Mouse (Mus musculus): ENCODE measurements around the gene Med8. TPM values are rescaled to one million over a fixed set of nuclear protein-coding genes. Genes with fewer than 3 reads are reported as not detected.

Gene Med8
- 60.6 and 68.7 TPM in 2 replicates for polyA plus RNA-seq (2015; fragmentation: Nextera tagmentation; extraction: Ambion mirVana)

DNA sequence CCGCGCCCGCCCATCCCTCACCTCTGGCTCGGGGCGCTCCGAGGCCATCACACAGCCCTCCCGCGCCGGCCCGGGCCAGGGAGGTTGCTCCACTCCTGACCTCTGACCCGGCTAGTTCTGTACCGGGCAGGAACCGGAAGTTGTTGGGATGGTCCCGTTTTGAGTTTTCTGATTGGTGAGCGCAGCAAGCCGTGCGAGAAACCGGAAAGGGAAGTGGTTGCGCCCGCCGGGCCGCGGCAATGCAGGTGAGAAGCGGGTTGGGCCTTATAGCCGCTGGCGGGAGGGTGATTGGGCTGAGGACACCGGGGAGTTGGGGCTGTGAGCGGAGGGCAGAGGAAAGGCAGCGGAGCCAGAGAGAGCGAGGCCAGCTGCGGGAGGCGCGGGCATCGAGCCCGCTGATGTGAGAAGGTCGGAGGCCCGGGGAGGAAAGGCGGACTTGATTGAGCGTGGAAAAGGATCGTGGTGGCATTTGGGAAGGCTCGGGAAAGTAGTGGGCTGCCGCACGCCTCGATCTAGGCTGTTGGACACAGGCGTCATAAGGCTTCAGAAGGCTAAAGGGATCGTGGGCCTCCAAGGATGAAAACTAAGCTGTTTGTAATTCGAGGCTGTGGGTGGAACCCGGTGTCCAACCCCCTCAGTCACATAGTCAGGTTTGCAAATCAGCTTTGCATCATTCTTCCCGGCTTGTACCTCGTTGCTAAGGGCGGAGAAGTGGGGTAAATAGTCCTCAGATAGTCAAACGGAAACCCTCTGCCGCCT lies at the start of gene Med8, which contains the start of gene Szt2:
Gene Med8 (plus strand): TSS at position 196 of the 759 bp plus-strand sequence.
Gene Szt2 (minus strand): TSS at position 132 of the 759 bp plus-strand sequence.
- H3K4me1 ChIP-seq (replicated peaks), result peaks cover 17% of the 10 kb centered on the region
- peak within 1 kb of the TSS; percentile 71 for H3K4me3 ChIP-seq
- ATAC-seq (replicated peaks; ENCODE audit: insufficient number of reproducible peaks, insufficient read depth, low FRiP score, low read depth), result peak; percentile 93
- under 1% methylated on average over 53 of the region's 53 CpGs for WGBS
- no peaks in the 10 kb centered on the region for H3K9me3 ChIP-seq (replicated peaks)
- peak within 1 kb of the TSS; percentile 65 for H3K27ac ChIP-seq
- no peaks in the 10 kb centered on the region for H3K27me3 ChIP-seq
- peak within 1 kb of the TSS; percentile 85 for H3K9ac ChIP-seq
- peaks cover 45% of the 10 kb centered on the region for H3K36me3 ChIP-seq
- peak within 1 kb of the TSS; percentile 81 for H3K4me2 ChIP-seq

DNA sequence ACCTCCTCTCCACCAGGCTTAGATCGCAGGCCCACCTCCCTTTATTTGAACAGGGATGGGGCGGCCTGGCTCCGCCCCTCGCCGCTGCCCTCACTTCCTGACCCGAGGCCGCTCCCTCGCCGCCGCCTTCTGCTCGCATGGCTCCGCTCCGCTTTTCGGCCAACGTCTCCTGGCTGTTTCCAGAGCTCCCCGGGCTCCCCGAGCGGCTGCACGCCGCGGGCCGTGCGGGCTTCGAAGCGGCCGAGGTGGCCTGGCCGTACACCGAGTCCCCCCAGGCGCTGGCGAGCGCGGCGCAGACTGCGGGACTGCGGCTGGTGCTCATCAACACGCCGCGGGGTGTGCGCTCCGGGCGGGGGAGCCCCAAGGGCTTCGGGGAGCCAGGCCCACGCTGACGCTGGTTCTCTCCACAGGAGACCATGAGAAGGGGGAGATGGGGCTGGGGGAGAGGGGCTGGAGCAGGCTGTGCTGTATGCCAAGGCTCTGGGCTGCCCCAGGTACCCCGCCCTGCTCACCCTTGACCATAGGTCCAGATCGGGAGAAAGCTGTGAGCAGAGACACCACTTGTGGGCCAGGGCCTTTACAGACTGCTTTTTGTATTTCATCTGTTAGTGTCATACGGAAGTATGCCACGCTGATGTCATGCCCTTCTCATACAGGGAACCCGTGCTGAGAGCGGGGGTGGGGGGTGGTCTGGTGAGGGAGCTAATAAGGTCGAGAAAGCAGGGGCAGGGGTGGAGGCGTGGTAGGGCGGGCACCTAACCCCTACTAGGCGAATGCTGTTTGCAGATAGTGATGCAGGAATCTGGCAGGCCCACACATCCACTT lies 49.0 kb upstream of the Med8 start:
- WGBS, result under 1% methylated on average over 54 of the region's 54 CpGs
- peaks cover 13% of the 10 kb centered on the region for H3K4me1 ChIP-seq (replicated peaks)
- peak overlapping the region; percentile 95 for H3K4me2 ChIP-seq
- H3K36me3 ChIP-seq, result peaks cover 31% of the 10 kb centered on the region; the same call in 1 of the 2 replicates
- no peaks in the 10 kb centered on the region for H3K27me3 ChIP-seq
- H3K4me3 ChIP-seq, result peak overlapping the region; percentile 76
- no peaks in the 10 kb centered on the region for H3K9me3 ChIP-seq (replicated peaks)
- peak; percentile 62 for ATAC-seq (replicated peaks; ENCODE audit: insufficient number of reproducible peaks, insufficient read depth, low FRiP score, low read depth)
- H3K27ac ChIP-seq, result peak overlapping the region; percentile 80
- H3K9ac ChIP-seq, result peak overlapping the region; percentile 83

DNA sequence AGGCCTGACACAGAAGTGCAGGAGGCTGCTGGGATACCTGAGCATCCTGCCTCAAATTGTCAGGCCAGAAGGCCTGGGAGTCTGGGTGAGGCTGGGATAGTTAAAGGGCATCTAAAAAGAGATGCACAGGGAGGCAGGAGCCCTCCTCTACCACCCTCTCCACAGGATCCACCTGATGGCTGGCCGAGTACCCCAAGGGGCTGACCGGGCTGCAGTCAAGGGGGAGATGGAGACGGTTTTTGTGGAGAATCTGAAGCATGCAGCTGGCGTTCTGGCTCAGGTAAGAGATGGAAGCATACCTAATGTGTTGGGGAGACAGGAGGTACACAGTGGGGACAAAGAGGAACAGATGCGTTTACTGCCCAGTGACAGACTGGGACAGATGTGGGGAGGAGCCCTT lies 47.7 kb upstream of the Med8 start:
- ATAC-seq (replicated peaks; ENCODE audit: insufficient number of reproducible peaks, insufficient read depth, low FRiP score, low read depth), result no peak

DNA sequence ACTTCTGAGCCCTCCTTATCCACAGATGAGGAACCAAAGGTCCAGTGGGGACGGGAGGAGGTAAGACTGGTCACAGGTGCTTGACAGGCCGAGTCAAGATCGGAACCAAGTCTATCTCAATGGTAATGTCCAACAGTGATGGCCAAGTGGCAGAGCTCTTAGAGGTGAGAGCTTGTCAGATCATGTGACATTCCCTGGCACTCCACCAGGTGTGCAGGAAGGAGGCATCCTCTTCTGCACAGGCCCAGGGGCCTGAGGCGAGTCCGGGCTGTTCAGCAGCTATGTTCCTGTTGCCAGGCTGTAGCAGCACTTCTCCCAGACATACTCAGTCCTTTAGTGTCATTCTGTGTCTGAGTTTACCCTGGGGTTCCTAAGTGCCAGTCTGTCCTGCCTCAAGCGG lies 46.3 kb upstream of the Med8 start:
- Histone ChIP-seq H3K4me1 (replicated peaks) (peaks cover 15% of the 10 kb centered on the region), H3K9ac (no peak overlapping the region), H3K27me3 (no peaks in the 10 kb centered on the region), H3K4me3 (no peak overlapping the region), H3K9me3 (replicated peaks) (no peaks in the 10 kb centered on the region), H3K27ac (no peak overlapping the region), H3K36me3 (peaks cover 54% of the 10 kb centered on the region), H3K4me2 (no peak overlapping the region)
- ATAC-seq (replicated peaks; ENCODE audit: insufficient number of reproducible peaks, insufficient read depth, low FRiP score, low read depth), result no peak
- 85% methylated on average over 6 of the region's 6 CpGs for WGBS

More for the DNA sequence above, 47.7 kb upstream of the Med8 start:
- H3K4me3 ChIP-seq, result no peak overlapping the region
- H3K27me3 ChIP-seq, result no peaks in the 10 kb centered on the region
- H3K9ac ChIP-seq, result no peak overlapping the region
- no peak overlapping the region for H3K4me2 ChIP-seq
- H3K4me1 ChIP-seq (replicated peaks), result peaks cover 15% of the 10 kb centered on the region
- H3K27ac ChIP-seq, result no peak overlapping the region
- H3K9me3 ChIP-seq (replicated peaks), result no peaks in the 10 kb centered on the region
- peaks cover 44% of the 10 kb centered on the region for H3K36me3 ChIP-seq
- WGBS, result 87% methylated on average over 5 of the region's 5 CpGs

- H3K9ac ChIP-seq, result no peak overlapping the region
- H3K4me1 ChIP-seq (replicated peaks), result peaks cover 15% of the 10 kb centered on the region
- H3K27me3 ChIP-seq, result no peaks in the 10 kb centered on the region
- H3K27ac ChIP-seq, result no peak overlapping the region
- ATAC-seq (replicated peaks; ENCODE audit: insufficient number of reproducible peaks, insufficient read depth, low FRiP score, low read depth), result no peak
- H3K4me2 ChIP-seq, result no peak overlapping the region
- peaks cover 63% of the 10 kb centered on the region for H3K36me3 ChIP-seq
- no peaks in the 10 kb centered on the region for H3K9me3 ChIP-seq (replicated peaks)
- H3K4me3 ChIP-seq, result no peak overlapping the region
- WGBS, result 91% methylated on average over 3 of the region's 3 CpGs
These were observed 45.2 kb upstream of the Med8 start for GRCm38 (mm10) chr4:118363985-118364384.

- no peak for ATAC-seq (replicated peaks; ENCODE audit: insufficient number of reproducible peaks, insufficient read depth, low FRiP score, low read depth)
- H3K9ac ChIP-seq, result no peak overlapping the region
- no peak overlapping the region for H3K4me2 ChIP-seq
- H3K36me3 ChIP-seq, result peaks cover 69% of the 10 kb centered on the region
- H3K27ac ChIP-seq, result no peak overlapping the region
- WGBS, result 93% methylated on average over 13 of the region's 13 CpGs
- no peaks in the 10 kb centered on the region for H3K27me3 ChIP-seq
- no peaks in the 10 kb centered on the region for H3K9me3 ChIP-seq (replicated peaks)
- H3K4me3 ChIP-seq, result no peak overlapping the region
- peaks cover 12% of the 10 kb centered on the region for H3K4me1 ChIP-seq (replicated peaks)
These were observed 44.5 kb upstream of the Med8 start for GRCm38 (mm10) chr4:118364641-118365040.

DNA sequence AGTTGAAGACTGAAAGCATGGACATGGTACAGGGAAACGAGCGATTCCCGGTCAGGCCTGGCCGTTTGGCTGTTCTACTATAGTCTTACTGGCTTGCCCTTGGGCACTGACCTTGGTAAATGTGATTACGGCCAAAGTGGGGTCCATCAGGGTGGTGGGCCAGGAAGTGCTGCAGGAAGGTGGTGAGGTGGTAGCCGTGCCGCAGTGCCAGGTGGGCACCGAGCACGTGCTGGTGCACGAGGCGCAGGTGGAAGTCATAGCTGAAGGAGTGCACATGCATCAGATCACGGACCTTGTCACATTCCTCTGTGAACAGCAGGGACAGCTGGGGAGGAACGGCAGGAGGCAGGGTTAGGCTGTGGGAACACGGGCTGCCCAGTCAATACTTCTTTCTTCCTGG lies 43.1 kb upstream of the Med8 start:
- Histone ChIP-seq H3K9me3 (replicated peaks) (no peaks in the 10 kb centered on the region), H3K4me2 (no peak overlapping the region), H3K27ac (no peak overlapping the region), H3K4me3 (no peak overlapping the region), H3K9ac (no peak overlapping the region), H3K4me1 (replicated peaks) (peaks cover 2% of the 10 kb centered on the region; the same call in 1 of the 2 replicates), H3K27me3 (no peaks in the 10 kb centered on the region), H3K36me3 (peaks cover 79% of the 10 kb centered on the region)
- WGBS, result 81% methylated on average over 14 of the region's 14 CpGs
- ATAC-seq (replicated peaks; ENCODE audit: insufficient number of reproducible peaks, insufficient read depth, low FRiP score, low read depth), result no peak

- H3K27me3 ChIP-seq, result no peaks in the 10 kb centered on the region
- WGBS, result 85% methylated on average over 12 of the region's 12 CpGs
- no peak overlapping the region for H3K4me2 ChIP-seq
- H3K4me3 ChIP-seq, result no peak overlapping the region
- no peak for ATAC-seq (replicated peaks; ENCODE audit: insufficient number of reproducible peaks, insufficient read depth, low FRiP score, low read depth)
- no peaks in the 10 kb centered on the region for H3K9me3 ChIP-seq (replicated peaks)
- no peak overlapping the region for H3K27ac ChIP-seq
- H3K9ac ChIP-seq, result no peak overlapping the region
- H3K4me1 ChIP-seq (replicated peaks), result 0 out of 2 replicates have a peak, but pooled peaks cover 2% of the 10 kb centered on the region
- H3K36me3 ChIP-seq, result peaks cover 85% of the 10 kb centered on the region
These were observed 41.6 kb upstream of the Med8 start for GRCm38 (mm10) chr4:118367551-118367950.

DNA sequence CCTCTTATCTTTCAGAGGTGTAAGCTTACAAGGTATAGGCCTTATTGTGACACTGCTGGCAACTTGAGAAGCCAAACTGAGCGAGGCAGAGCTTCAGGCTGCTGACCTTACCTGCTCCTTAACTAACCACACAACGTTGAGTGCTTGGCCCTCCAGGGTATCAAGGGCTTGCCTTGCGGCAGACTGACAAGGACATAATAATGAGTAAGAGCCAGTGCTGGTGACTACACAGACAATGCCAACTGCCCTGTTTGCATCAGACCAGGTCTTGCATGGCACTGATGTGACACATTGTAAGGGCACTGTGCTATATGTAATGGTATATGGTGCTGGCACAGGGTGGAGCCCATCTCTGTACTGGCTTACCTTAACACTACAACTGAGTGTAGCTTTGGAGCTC lies 40.5 kb upstream of the Med8 start:
- WGBS, result 89% methylated on average over 3 of the region's 3 CpGs
- Histone ChIP-seq H3K27me3 (no peaks in the 10 kb centered on the region), H3K4me1 (replicated peaks) (0 out of 2 replicates have a peak, but pooled peaks cover 2% of the 10 kb centered on the region), H3K36me3 (peaks cover 87% of the 10 kb centered on the region), H3K9me3 (replicated peaks) (no peaks in the 10 kb centered on the region), H3K9ac (no peak overlapping the region), H3K4me2 (no peak overlapping the region), H3K4me3 (no peak overlapping the region), H3K27ac (no peak overlapping the region)
- no peak for ATAC-seq (replicated peaks; ENCODE audit: insufficient number of reproducible peaks, insufficient read depth, low FRiP score, low read depth)

DNA sequence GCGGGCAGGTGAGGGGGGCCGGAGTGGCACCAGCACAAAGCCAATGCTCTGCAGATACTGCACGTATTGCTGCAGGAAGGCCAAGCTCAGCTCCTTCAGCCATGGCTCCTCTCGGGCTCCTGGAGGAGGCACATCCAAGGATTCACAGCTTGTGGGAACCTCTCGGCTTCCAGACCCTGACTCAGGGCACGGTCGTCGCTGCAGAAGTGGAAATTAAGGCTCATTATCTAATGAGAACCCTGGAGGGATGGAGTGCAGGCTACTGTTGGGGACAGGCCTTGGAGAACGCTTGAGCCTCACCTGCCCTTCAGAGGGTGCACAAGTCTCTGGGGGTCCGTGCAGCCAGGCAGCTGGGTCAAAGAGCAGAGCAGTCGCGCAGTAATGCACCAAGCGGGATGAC lies 37.3 kb upstream of the Med8 start:
- no peaks in the 10 kb centered on the region for H3K4me1 ChIP-seq (replicated peaks)
- no peak overlapping the region for H3K4me3 ChIP-seq
- 93% methylated on average over 13 of the region's 13 CpGs for WGBS
- H3K4me2 ChIP-seq, result no peak overlapping the region
- peaks cover 89% of the 10 kb centered on the region for H3K36me3 ChIP-seq
- no peak for ATAC-seq (replicated peaks; ENCODE audit: insufficient number of reproducible peaks, insufficient read depth, low FRiP score, low read depth)
- H3K27me3 ChIP-seq, result no peaks in the 10 kb centered on the region
- no peak overlapping the region for H3K9ac ChIP-seq
- no peak overlapping the region for H3K27ac ChIP-seq
- H3K9me3 ChIP-seq (replicated peaks), result no peaks in the 10 kb centered on the region

- H3K4me3 ChIP-seq, result no peak overlapping the region
- H3K4me2 ChIP-seq, result no peak overlapping the region
- H3K27ac ChIP-seq, result no peak overlapping the region
- no peak overlapping the region for H3K9ac ChIP-seq
- H3K36me3 ChIP-seq, result peaks cover 92% of the 10 kb centered on the region
- WGBS, result 93% methylated on average over 6 of the region's 6 CpGs
- no peaks in the 10 kb centered on the region for H3K4me1 ChIP-seq (replicated peaks)
- no peaks in the 10 kb centered on the region for H3K27me3 ChIP-seq
- no peaks in the 10 kb centered on the region for H3K9me3 ChIP-seq (replicated peaks)
- ATAC-seq (replicated peaks; ENCODE audit: insufficient number of reproducible peaks, insufficient read depth, low FRiP score, low read depth), result no peak
These were observed 33.1 kb upstream of the Med8 start for GRCm38 (mm10) chr4:118375999-118376398.

Data from heart, embryonic 15.5 days (tissue).